Mouse (Mus musculus) limb, embryonic 11.5 days (tissue): Measurements from ENCODE around the gene Mrps26. TPM values are rescaled to one million over a fixed set of nuclear protein-coding genes. Genes with fewer than 3 reads are reported as not detected.
"Not testable (repeated sequence)": the region's sequence is repeated elsewhere in the genome, so short reads cannot be mapped to it uniquely, and the experiment has no call there.

Experiments
- ATAC-seq: fragments of 200-750 bp; cut with Nextera tagmentation; 2 replicates; pipeline ENCODE4 v1.8.0; 2017; ENCODE audit warnings: low read depth; ENCODE audit not compliant: insufficient number of reproducible peaks, low FRiP score, low TSS enrichment
- DNase-seq: peaks from one replicate; pipeline ENCODE4 v3.0.0-alpha.2; 2015; ENCODE audit warnings: low spot score
- H3K27ac ChIP-seq: fragments of 300-500 bp; sonication (generic); replicated peaks from 2 replicates; pipeline ENCODE4 v1.5.1; 2014; ENCODE audit warnings: low read depth, mild to moderate bottlenecking, low read length
- H3K27me3 ChIP-seq: fragments of 300-500 bp; sonication (generic); 2 replicates; pipeline ENCODE4 v1.6.1; 2014; ENCODE audit warnings: mild to moderate bottlenecking, low read length, mixed read lengths; ENCODE audit not compliant: control insufficient read depth, insufficient read depth
- H3K36me3 ChIP-seq: fragments of 300-500 bp; sonication (generic); 2 replicates; pipeline ENCODE4 v1.6.1; 2014; ENCODE audit warnings: mild to moderate bottlenecking, low read length, moderate library complexity, mixed read lengths; ENCODE audit not compliant: control insufficient read depth, insufficient read depth
- H3K4me1 ChIP-seq: fragments of 300-500 bp; sonication (generic); 2 replicates; pipeline ENCODE4 v1.6.1; 2014; ENCODE audit warnings: low read length, mixed read lengths; ENCODE audit not compliant: control insufficient read depth, insufficient read depth
- H3K4me2 ChIP-seq: fragments of 300-500 bp; sonication (generic); 2 replicates; pipeline ENCODE4 v1.6.1; 2014; ENCODE audit warnings: low read depth, mild to moderate bottlenecking, moderate library complexity; ENCODE audit not compliant: severe bottlenecking
- H3K4me3 ChIP-seq: fragments of 300-500 bp; sonication (generic); 2 replicates; pipeline ENCODE4 v1.5.1; 2014; ENCODE audit warnings: low read depth, low read length
- H3K9ac ChIP-seq: fragments of 300-500 bp; sonication (generic); 2 replicates; pipeline ENCODE4 v1.6.1; 2014; ENCODE audit warnings: mild to moderate bottlenecking, low read length
- H3K9me3 ChIP-seq: fragments of 300-500 bp; sonication (generic); 2 replicates; pipeline ENCODE4 v1.6.1; 2016; ENCODE audit warnings: low read length; ENCODE audit not compliant: control insufficient read depth
- WGBS: fragments of 180-500 bp; shearing (Covaris S2); extraction: QIAGEN DNeasy Blood & Tissue Kit; methylation state at CpG from one replicate; pipeline ENCODE4 v1.1.7; 2014; 5-methylcytosine and 5-hydroxymethylcytosine counted together
- polyA plus RNA-seq: library from polyadenylated mRNA; unstranded; fragments of >200 nt; fragmentation: Nextera tagmentation; extraction: Ambion mirVana; gene quantifications from 2 replicates; pipeline ENCODE4 v1.2.1, GENCODE M21; 2014

The Mrps26 gene
- polyA plus RNA-seq, 1 experiment from 2014 or later, result 90.2 TPM

DNA sequence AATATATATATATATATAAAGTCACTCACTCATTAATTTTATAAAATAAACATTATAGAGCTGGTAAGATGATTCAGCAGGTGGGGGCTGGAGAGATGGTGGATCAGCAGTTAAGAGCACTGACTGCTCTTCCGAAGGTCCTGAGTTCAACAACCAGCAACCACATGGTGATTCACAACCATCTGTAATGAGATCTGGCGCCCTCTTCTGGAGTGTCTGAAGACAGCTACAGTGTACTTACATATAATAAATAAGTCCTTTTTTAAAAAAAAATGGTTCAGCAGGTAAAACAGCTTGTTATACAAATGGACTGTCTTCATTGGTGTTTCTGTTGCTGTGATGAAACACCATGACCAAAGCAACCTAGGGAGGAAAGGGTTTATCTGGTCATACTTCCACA is 5.5 kb upstream of the Mrps26 start:
- Histone ChIP-seq H3K27me3 (no peaks in the 10 kb centered on the region), H3K9ac (no peak overlapping the region), H3K4me2 (no peak overlapping the region), H3K27ac (no peak overlapping the region), H3K4me3 (no peak overlapping the region), H3K9me3 (no peaks in the 10 kb centered on the region), H3K4me1 (peaks cover 3% of the 10 kb centered on the region; the same call in 1 of the 2 replicates), H3K36me3 (peaks cover 2% of the 10 kb centered on the region; the same call in 1 of the 2 replicates)
- DNase-seq (no peak), ATAC-seq (no peak)
- 63% methylated on average over 2 of the region's 2 CpGs for WGBS

DNA sequence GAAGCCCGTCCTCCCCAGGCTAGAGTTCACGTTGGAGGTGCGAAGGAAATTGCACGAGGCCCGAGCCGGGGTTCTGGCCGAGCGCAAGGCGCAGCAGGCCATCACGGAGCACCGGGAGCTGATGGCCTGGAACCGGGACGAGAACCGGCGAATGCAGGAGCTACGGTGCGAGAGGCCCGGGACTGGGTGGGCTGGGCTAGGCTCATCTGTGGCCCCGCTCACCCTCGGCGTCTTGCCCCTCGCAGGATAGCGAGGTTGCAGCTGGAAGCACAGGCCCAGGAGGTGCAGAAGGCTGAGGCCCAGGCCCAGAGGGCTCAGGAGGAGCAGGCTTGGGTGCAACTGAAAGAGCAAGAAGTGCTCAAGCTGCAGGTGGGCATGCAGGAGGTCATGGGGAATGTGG is 521 bp downstream of the Mrps26 start:
- Histone ChIP-seq H3K4me2 (peak overlapping the region; percentile 71), H3K27me3 (no peaks in the 10 kb centered on the region), H3K4me3 (peak overlapping the region; percentile 82), H3K4me1 (peaks cover 9% of the 10 kb centered on the region; the same call in 1 of the 2 replicates), H3K9ac (peak overlapping the region; percentile 76), H3K9me3 (no peaks in the 10 kb centered on the region), H3K27ac (no peak overlapping the region), H3K36me3 (peaks cover 3% of the 10 kb centered on the region; the same call in 1 of the 2 replicates)
- WGBS, result under 1% methylated on average over 15 of the region's 23 CpGs
- DNase-seq, result peak; percentile 31
- no peak for ATAC-seq

DNA sequence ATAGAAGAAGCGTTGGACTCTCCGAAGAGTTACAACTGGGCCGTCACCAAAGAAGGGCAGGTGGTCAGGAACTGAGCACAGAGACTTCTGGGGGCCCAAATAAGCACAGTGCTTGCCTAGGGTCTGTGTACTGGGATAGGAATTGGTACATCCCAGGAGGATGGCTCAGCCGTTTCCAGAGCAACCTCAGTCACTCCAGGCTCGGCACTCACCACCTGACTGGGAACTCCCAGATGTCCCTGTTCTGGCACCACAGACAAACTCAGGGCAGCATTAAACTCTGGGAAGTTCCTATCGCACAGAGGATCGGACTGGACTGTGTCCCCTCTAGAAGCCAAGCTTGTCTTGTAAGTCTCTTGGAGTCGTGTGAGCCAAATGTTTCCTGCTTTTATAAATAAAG is 1.4 kb downstream of the Mrps26 start:
- Histone ChIP-seq H3K4me3 (no peak overlapping the region), H3K27ac (no peak overlapping the region), H3K9me3 (no peaks in the 10 kb centered on the region), H3K9ac (no peak overlapping the region), H3K4me2 (no peak overlapping the region), H3K27me3 (no peaks in the 10 kb centered on the region), H3K36me3 (peaks cover 3% of the 10 kb centered on the region; the same call in 1 of the 2 replicates), H3K4me1 (peaks cover 9% of the 10 kb centered on the region; the same call in 1 of the 2 replicates)
- no peak for ATAC-seq
- DNase-seq, result no peak
- WGBS, result 79% methylated on average over 8 of the region's 8 CpGs

DNA sequence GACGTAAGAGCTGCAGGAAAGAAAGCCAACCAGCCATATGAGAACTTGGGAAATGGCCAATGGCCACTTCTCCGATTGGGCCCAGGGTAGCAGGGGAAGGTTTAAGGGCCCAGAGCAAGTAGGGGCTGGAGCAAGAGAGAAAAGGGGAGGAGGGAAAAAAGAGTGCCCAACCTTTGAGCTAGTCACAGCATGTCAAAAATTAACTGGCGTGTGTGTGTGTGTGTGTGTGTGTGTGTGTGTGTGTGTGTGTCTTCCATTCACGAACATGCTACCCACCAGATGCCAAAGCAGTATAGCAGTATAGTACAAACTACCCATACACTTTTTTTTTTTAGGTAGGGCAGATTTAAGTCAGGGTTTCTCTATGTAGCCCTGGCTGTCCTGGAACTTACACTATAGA is 5.4 kb downstream of the Mrps26 start:
- H3K36me3 ChIP-seq, result peaks cover 3% of the 10 kb centered on the region; the same call in 1 of the 2 replicates
- no peak overlapping the region for H3K4me3 ChIP-seq
- WGBS, result 72% methylated on average over 4 of the region's 4 CpGs

DNA sequence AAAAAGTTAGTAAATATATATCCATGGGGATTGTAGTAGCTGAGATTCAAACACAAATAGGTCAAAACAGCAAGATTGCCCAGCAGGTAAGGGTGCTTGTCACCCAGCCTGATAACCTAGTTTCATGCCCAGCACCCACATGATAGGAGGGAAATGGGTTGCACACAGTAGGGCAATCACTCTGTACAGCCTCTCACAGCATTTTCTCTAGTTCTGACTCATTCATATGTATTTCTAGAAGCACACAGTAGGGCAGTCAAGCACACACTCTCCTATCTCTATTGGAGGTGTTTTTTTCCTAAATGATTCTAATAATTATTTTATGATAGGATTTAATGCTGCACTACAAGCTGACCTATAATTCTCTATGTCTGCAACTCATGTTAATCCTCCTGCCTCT is 6.4 kb downstream of the Mrps26 start:
- Histone ChIP-seq H3K4me3 (no peak overlapping the region), H3K27me3 (no peaks in the 10 kb centered on the region; the same call in none of the 2 replicates), H3K36me3 (peaks cover 3% of the 10 kb centered on the region; the same call in 1 of the 2 replicates), H3K27ac (no peak overlapping the region), H3K9ac (no peak overlapping the region), H3K9me3 (no peaks in the 10 kb centered on the region), H3K4me2 (no peak overlapping the region), H3K4me1 (no peaks in the 10 kb centered on the region; the same call in 1 of the 2 replicates)
- ATAC-seq (no peak), DNase-seq (no peak)

More for the DNA sequence above, 5.4 kb downstream of the Mrps26 start:
- H3K4me1 ChIP-seq, result peaks cover 7% of the 10 kb centered on the region; the same call in 1 of the 2 replicates
- H3K27ac ChIP-seq, result no peak overlapping the region
- no peak overlapping the region for H3K4me2 ChIP-seq
- no peak overlapping the region for H3K9ac ChIP-seq
- no peaks in the 10 kb centered on the region; the same call in 1 of the 2 replicates for H3K27me3 ChIP-seq
- ATAC-seq (no peak), DNase-seq (no peak)
- no peaks in the 10 kb centered on the region for H3K9me3 ChIP-seq

DNA sequence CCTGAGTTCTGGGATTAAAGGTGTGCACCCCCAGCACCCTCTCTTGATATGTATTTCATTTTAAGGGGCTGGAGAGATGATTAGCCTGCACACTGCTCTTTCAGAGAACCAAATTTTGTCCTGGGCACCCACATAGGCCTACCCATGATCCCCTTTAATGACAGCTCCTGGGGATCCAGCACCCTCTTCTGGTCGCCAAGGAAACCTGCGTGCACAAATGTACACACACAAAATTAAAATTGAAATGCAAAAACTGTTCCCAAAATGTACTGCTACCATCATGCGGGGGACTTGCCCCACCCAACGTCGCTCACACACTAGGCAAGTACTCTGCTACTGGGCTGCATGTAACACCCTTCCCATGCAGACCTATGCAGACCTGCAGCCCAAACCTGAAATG is 11.4 kb downstream of the Mrps26 start:
- Histone ChIP-seq H3K9ac (no peak overlapping the region), H3K27me3 (peaks cover 46% of the 10 kb centered on the region), H3K36me3 (no peaks in the 10 kb centered on the region), H3K9me3 (no peaks in the 10 kb centered on the region), H3K4me1 (0 out of 2 replicates have a peak, but pooled peaks cover 4% of the 10 kb centered on the region), H3K27ac (no peak overlapping the region), H3K4me2 (no peak overlapping the region), H3K4me3 (no peak overlapping the region)
- WGBS, result 84% methylated on average over 5 of the region's 5 CpGs
- ATAC-seq (no peak), DNase-seq (no peak)

DNA sequence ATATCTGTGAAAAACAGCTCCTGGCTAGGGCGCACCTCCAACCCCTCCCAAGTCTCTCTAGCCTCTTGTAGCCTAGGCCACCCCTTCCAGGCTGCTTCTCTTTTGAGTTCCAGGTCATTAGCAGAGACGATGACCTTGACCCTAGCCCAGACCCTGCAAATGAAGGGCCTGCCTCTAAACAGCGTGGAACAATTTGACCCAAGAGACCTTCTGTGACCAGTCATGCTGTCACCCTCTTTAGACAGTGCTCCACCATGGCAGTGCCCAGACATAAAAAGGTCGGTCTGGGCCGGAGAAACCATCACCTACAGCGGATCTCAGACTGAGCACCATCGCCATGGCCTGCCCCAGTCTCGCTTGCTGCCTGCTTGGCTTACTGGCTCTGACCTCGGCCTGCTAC is 12.3 kb downstream of the Mrps26 start, which contains the start of gene Oxt:
Gene Oxt, plus strand, starts transcription at position 301 of the 400 bp plus-strand sequence.
- Histone ChIP-seq H3K36me3 (no peaks in the 10 kb centered on the region), H3K27me3 (peaks cover 55% of the 10 kb centered on the region), H3K4me1 (0 out of 2 replicates have a peak, but pooled peaks cover 4% of the 10 kb centered on the region), H3K9me3 (no peaks in the 10 kb centered on the region), H3K27ac (no peak within 1 kb of the TSS), H3K4me3 (peak within 1 kb of the TSS; percentile 20), H3K4me2 (peak within 1 kb of the TSS; percentile 41), H3K9ac (no peak within 1 kb of the TSS)
- no peak for DNase-seq
- 45% methylated on average over 9 of the region's 9 CpGs for WGBS
- ATAC-seq, result no peak

DNA sequence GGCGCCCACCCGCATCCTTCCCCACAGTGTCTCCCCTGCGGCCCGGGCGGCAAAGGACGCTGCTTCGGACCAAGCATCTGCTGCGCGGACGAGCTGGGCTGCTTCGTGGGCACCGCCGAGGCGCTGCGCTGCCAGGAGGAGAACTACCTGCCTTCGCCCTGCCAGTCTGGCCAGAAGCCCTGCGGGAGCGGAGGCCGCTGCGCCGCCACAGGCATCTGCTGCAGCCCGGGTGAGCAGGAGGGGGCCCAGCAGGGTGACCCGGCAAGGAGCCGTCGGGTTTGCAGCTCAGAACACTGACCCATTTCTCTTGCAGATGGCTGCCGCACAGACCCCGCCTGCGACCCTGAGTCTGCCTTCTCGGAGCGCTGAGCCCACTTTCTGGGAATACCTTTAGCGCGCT is 13.0 kb downstream of the Mrps26 start:
- H3K36me3 ChIP-seq, H3K4me1 ChIP-seq, H3K27ac ChIP-seq, H3K9ac ChIP-seq, ATAC-seq, H3K9me3 ChIP-seq: not testable (repeated sequence)
- Histone ChIP-seq H3K4me3 (peak overlapping the region; percentile 20), H3K27me3 (peaks cover 62% of the 10 kb centered on the region), H3K4me2 (peak overlapping the region; percentile 41)
- 2% methylated on average over 32 of the region's 32 CpGs for WGBS
- DNase-seq, result peak; percentile 49

DNA sequence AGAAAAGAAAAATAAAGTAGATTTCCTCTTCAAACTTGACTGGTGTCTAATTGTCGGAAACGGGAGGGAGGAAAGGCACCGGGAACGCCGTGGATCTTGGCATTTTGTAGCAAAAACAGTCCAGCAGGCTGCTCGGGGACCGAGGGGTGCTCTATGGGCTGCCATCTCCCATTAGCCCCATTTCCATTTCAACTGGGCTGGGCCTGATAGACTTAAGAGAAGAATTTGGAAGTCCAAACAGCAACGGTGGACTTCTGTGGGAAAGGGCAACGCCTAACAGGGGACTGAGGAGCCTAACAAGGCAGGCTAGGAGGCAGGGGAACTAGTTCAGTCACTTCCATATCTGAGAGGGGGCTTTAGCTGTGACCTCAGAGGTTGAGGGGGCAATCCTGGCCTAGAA is 13.5 kb downstream of the Mrps26 start:
- ATAC-seq (no peak), DNase-seq (peak; percentile 44)
- H3K9ac ChIP-seq, result no peak overlapping the region
- H3K4me2 ChIP-seq, result no peak overlapping the region; the same call in 1 of the 2 replicates
- H3K4me3 ChIP-seq, result no peak overlapping the region
- no peaks in the 10 kb centered on the region for H3K9me3 ChIP-seq
- 3% methylated on average over 9 of the region's 9 CpGs for WGBS
- 0 out of 2 replicates have a peak, but pooled peaks cover 4% of the 10 kb centered on the region for H3K4me1 ChIP-seq
- H3K36me3 ChIP-seq, result no peaks in the 10 kb centered on the region
- peaks cover 67% of the 10 kb centered on the region for H3K27me3 ChIP-seq
- H3K27ac ChIP-seq, result no peak overlapping the region
